Mouse (Mus musculus) retina, postnatal 7 days (tissue): ENCODE data around the gene Chd1.

Experiments used
- DNase-seq: peaks from one replicate; pipeline ENCODE4 v3.0.0-alpha.2; 2012; ENCODE audit warnings: low read depth, low spot score

The Chd1 gene

DNA sequence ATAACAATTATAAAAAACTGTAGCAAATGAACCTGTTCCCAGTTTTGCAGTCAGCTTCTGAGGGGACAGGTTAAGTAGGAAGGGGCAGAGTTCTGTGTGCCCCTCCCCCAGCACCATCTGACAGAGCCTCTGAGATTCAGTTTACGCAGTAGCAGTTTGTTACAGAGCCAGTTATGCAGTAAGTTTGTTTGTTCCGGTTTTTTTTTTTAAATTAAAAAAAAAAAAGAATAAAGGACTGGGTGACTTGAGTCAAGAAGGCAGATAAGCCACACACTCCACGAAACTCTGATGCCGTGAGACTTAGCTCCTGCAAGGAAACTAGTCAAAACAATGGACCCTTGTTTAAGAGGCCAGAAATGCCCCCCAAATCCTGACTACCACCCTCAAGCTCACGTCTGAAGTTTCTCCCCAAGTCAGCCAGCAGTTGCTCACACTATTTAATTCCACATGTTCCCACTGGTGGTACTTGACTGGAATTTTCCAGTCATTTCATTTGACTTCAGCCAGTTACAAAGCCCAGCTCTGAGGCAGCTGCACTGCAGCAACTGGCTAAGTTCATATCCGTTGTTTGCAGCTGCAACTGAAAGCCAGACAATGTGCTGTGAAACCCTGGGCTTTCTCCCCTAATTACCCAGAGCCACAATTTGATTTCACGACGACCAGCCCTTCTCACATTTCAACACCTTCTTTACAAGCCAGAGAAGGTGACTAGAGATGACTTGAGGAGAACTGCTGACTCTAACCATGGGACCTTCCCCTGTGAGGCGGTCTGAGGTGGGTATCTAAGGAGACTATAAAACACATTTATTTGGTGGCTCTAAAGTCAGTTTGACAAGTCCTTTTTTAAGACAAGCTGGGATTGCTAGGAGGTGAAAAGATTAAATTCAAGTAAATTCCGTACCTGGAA lies 104.0 kb downstream of the Chd1 start:
- DNase-seq, result no peak

- DNase-seq, result no peak
Measured at GRCm38 (mm10) chr17:15809949-15810348, 105.2 kb downstream of the Chd1 start.

DNA sequence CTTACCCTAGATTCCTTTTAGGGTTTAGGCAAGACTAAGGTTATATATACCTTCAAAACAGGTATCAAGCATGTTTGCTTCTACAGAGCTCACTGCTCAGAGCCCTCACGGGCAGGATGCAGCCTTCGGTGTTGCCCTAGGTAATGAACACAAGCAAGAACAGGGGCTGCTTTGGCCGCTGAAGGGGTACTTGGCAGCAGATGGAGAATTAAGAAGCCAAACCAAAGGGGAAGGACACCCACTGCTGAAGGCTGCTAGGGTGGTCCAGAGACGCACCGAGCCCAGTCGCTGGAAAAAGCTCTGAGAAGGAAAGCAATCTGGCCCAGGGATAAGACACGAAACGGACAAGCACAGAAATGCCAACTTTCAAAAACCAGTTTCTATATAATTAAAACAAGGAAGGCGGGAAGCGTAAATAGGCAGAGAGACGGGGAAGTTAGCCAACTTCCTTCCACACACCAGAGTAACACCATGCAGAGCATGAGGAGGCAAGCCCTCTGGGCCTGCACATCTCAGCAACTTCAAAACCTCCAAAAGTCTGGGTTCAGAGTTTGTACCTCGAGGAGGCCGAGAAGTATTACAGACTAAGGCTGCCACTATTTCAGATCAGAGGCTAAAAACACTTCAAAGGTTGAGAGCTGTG lies 107.5 kb downstream of the Chd1 start:
- no peak for DNase-seq

DNA sequence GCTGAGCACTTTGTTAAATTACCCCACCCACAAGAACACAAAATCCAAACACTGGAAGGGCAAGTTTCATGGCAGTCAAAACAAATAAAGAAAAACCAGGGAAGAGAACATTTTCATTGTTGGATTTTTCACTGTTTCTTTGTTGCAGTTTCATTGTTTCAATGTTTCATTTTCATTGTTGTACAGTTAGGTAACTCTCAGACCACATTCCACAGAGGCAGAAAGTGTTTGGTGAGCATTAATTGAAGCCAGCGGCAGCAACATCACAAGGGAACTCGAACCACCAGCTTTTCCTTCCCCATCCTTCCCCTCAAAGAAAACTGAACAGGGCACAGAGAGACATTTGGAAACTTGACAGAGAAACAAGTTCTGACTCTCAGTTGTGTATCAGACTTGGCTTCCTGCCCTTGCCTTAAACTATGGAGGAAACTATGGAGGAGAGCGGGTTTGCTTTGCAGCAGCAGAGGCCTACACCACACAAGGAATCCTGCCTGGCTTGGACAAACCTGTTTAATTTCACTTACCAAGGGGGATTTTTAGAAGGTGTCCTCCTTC lies 109.0 kb downstream of the Chd1 start:
- DNase-seq, result no peak

GRCm38 (mm10) chr17:15815312-15816018 lies 110.7 kb downstream of the Chd1 start:
- DNase-seq, result no peak

DNA sequence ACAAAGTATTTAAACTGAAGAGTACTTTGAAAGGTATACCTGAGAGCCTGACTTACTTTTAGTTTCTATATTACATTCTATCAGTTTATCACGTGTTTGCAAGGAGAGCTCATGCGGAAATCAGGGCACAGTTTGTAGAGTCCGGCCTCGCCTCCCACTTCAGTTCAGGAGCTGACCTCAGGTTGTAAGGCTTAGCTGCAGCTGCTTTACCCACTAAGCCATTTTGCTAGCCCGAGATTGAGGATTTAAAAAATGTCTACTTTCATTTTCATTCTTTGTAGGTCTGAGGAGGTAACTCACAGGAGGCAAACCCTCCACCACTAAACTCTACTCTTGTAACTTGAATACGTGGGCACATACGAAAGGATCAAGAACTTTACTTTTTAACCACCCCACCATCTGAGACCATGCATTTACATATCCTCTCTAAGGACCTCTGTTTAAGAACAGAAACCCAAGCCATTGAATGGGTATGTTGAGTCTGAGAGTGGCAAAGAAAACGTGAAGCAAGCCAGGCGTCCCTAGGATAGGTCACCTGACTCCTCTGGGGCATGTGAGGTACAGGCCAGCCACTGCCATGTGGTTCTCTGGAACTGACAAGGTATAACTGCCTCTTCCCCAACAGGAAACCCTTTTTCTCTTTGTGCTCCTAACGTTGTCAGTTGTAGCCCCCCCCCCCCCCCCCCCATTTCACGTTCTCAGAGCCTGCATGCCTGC lies 111.8 kb downstream of the Chd1 start:
- DNase-seq, result no peak

DNA sequence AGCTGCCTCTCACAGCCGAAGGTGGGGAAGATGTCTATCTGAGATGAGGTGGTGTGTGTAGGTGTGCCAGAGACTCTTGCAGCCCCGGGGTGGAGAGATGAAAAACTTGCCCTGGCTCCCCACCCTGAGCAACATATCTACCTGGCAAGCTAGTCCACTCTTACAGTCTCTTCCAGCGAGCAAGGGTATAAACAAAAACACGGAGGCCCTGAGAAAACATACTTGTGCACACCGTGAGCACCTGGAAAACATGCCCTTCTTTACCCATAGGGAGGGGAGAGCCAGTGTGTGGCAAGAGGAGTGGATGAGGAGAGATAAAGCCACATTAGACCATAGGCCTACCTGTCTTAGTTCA lies 112.3 kb downstream of the Chd1 start:
- DNase-seq, result no peak

- DNase-seq, result no peak
Measured at GRCm38 (mm10) chr17:15817634-15818033, 112.9 kb downstream of the Chd1 start.

GRCm38 (mm10) chr17:15818372-15818771 lies 113.6 kb downstream of the Chd1 start:
- DNase-seq, result no peak

DNA sequence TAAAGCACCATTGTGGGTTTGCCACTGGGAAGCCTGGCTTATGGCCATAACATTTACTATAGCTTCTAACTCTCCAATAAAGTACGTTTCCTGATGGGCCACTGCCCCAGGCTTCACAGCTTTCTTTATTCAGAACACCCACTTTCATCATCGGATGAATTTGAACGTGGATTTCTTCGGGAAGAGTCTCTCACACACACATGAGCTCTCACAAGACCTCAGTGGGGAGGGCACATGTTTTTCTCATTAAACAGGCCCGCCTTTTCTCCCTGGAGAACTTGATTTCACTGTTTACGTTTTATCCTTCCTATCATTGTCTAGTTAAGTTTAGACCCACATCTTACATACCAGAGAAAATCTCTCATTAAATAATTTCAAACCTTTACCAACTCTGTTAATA lies 115.4 kb downstream of the Chd1 start:
- no peak for DNase-seq

- DNase-seq, result no peak
Measured at GRCm38 (mm10) chr17:15820761-15821160, 116.0 kb downstream of the Chd1 start.

DNA sequence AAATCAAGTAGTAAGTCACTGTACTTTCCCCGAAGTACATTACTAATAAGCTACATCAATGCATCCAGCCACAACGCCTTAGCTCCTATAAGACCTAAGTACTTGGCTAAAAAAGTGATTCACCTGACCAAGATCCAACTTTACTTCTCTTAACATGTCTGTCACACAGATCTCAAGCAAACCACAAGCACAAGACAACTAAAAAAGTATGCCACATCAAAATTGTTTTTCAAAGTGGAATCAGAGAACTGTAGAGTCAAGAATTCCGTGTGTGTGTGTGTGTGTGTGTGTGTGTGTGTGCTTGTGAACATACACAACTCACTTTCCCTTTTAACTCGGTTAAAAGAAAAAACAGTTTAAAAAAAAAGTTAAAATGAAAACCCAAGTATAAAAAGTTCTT lies 116.9 kb downstream of the Chd1 start:
- no peak for DNase-seq
